Mouse (Mus musculus) kidney, embryonic 15.5 days (tissue): ENCODE measurements around the gene Snx6. TPM values are rescaled to one million over a fixed set of nuclear protein-coding genes. Genes with fewer than 3 reads are reported as not detected.
"Not testable (repeated sequence)": the region's sequence is repeated elsewhere in the genome, so short reads cannot be mapped to it uniquely, and the experiment has no call there.

Experiments used
- ATAC-seq: fragments of 200-750 bp; cut with Nextera tagmentation; replicated peaks from 2 replicates; pipeline ENCODE4 v1.8.0; 2017; ENCODE audit warnings: moderate TSS enrichment; ENCODE audit not compliant: low FRiP score
- H3K27ac ChIP-seq: fragments of 300-500 bp; sonication (generic); 2 replicates; pipeline ENCODE4 v1.5.1; 2015; ENCODE audit warnings: mild to moderate bottlenecking, inconsistent platforms
- H3K27me3 ChIP-seq: fragments of 300-500 bp; sonication (generic); 2 replicates; pipeline ENCODE4 v1.6.1; 2015; ENCODE audit warnings: inconsistent platforms
- H3K36me3 ChIP-seq: fragments of 300-500 bp; sonication (generic); 2 replicates; pipeline ENCODE4 v1.6.1; 2015; ENCODE audit warnings: inconsistent platforms
- H3K4me1 ChIP-seq: fragments of 300-500 bp; sonication (generic); 2 replicates; pipeline ENCODE4 v1.6.1; 2015; ENCODE audit warnings: inconsistent platforms
- H3K4me2 ChIP-seq: fragments of 300-500 bp; sonication (generic); 2 replicates; pipeline ENCODE4 v1.6.1; 2015; ENCODE audit warnings: moderate library complexity, mild to moderate bottlenecking, inconsistent platforms
- H3K4me3 ChIP-seq: fragments of 300-500 bp; sonication (generic); replicated peaks from 2 replicates; pipeline ENCODE4 v1.5.1; 2015; ENCODE audit warnings: mild to moderate bottlenecking, inconsistent platforms
- H3K9ac ChIP-seq: fragments of 300-500 bp; sonication (generic); 2 replicates; pipeline ENCODE4 v1.6.1; 2015; ENCODE audit warnings: mild to moderate bottlenecking, inconsistent platforms
- H3K9me3 ChIP-seq: fragments of 300-500 bp; sonication (generic); replicated peaks from 2 replicates; pipeline ENCODE4 v1.6.1; 2016; ENCODE audit warnings: inconsistent platforms
- WGBS: fragments of 180-500 bp; shearing (Covaris S2); methylation state at CpG from one replicate; pipeline ENCODE4 v1.1.7; 2015; ENCODE audit warnings: mixed read lengths; 5-methylcytosine and 5-hydroxymethylcytosine counted together
- polyA plus RNA-seq: library from polyadenylated mRNA; unstranded; fragments of >200 nt; fragmentation: Nextera tagmentation; extraction: Ambion mirVana; gene quantifications from 2 replicates; pipeline ENCODE4 v1.2.1, GENCODE M21; 2015

Snx6 gene
- polyA plus RNA-seq, 1 experiment from 2014 or later, result 186 TPM

DNA sequence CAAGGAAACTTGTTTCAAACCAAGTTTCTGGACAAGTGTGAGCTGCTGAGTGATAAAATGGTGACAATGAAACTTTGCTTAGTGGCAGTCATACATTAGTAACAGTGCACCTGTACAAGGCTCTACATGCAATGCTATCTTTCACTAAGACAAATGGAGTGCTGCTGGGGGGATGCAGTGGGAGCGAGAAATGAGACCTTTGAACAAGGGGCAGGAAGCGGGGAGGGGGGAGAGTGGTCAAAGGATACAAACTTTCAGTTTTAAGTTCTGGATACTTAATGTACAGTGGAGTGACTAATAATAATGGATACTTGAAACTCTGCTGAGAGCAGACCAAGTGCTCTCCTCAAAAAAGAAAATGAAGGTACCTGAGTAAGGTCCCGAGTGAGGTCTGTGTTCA is 1.1 kb downstream of the Snx6 start:
- WGBS, result 14% methylated on average over 3 of the region's 3 CpGs
- peak overlapping the region; percentile 75 for H3K4me2 ChIP-seq

DNA sequence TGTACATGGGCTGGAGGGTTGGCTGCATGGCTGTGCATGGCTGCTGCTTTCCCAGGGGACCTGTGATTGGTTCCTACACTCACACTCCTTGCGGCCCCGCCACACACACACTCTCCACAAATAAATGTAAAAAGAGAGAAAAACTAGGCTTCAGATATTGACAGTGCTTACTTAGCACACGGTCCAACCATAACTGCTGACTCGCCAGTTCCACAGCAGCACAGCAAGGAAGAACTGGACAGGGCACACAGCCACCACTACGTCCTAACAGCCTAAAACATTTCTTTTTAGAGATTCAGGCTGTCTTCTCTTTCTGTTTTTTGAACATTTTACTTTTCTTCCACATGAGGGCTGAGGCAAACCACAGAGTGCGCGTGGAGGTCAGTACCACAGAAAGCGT is 4.0 kb downstream of the Snx6 start:
- Histone ChIP-seq H3K36me3 (peaks cover 29% of the 10 kb centered on the region), H3K4me1 (peaks cover 59% of the 10 kb centered on the region), H3K9me3 (no peaks in the 10 kb centered on the region), H3K4me2 (no peak overlapping the region), H3K27me3 (no peaks in the 10 kb centered on the region), H3K9ac (no peak overlapping the region), H3K4me3 (no peak overlapping the region), H3K27ac (no peak overlapping the region)
- no peak for ATAC-seq
- WGBS, result 85% methylated on average over 8 of the region's 8 CpGs

More for the DNA sequence above, 1.1 kb downstream of the Snx6 start:
- Histone ChIP-seq H3K9ac (peak overlapping the region; percentile 96), H3K27ac (no peak overlapping the region), H3K27me3 (no peaks in the 10 kb centered on the region), H3K4me3 (peak overlapping the region; percentile 75), H3K36me3 (peaks cover 16% of the 10 kb centered on the region), H3K9me3 (no peaks in the 10 kb centered on the region), H3K4me1 (peaks cover 45% of the 10 kb centered on the region)
- ATAC-seq, result no peak

DNA sequence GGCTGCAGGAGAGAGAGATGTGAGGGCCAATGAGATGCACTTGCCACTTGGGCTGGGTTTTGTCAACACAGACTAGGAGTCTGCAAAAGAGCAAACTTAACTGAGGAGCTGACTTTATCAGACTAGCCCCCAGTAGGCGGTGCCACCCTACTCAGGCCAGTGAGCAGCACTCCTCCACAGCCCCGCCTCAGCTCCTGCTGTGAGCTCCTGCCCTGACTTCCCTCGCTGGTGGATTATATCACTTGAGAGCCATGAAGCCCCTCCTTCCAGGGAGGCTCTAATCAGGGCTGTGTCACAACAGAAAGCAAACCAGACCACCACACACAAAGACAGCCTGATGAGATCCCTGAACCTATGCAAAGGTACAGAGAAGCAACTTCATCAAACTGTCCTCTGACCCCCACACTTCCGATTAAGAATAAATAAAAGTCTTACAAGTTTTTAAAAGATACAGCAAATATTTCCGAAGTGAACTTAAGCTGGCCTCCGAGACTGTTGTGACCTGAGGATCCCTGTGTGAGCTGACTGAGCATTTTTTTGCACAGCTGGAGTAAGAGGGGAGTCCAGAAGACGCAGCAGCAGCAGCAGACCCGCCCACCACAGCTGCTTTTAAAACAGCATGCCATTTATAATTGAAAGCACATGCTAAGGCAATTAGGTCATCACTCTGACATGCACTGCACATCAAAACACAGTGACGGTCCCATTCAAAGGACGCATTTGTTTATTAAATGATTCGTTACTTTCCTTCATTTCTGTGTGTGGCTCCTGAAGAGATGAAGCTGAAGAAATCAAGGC is 6.0 kb downstream of the Snx6 start:
- 24% methylated on average over 11 of the region's 11 CpGs for WGBS
- H3K4me3 ChIP-seq, result peak overlapping the region; percentile 2; the same call in 1 of the 2 replicates
- ATAC-seq, result peak; percentile 87

GRCm38 (mm10) chr12:54763624-54764023 is 31.9 kb downstream of the Snx6 start:
- Histone ChIP-seq H3K36me3 (peaks cover 93% of the 10 kb centered on the region), H3K27ac (no peak overlapping the region), H3K4me3 (no peak overlapping the region), H3K4me2 (no peak overlapping the region), H3K4me1 (no peaks in the 10 kb centered on the region), H3K9me3 (no peaks in the 10 kb centered on the region), H3K9ac (no peak overlapping the region), H3K27me3 (no peaks in the 10 kb centered on the region)
- ATAC-seq, result no peak
- WGBS, result 76% methylated on average over 12 of the region's 12 CpGs

More for the DNA sequence above, 6.0 kb downstream of the Snx6 start:
- Histone ChIP-seq H3K4me2 (peak overlapping the region; percentile 35), H3K27ac (peak overlapping the region; percentile 57), H3K9ac (no peak overlapping the region), H3K9me3 (no peaks in the 10 kb centered on the region), H3K27me3 (no peaks in the 10 kb centered on the region), H3K4me1 (peaks cover 53% of the 10 kb centered on the region), H3K36me3 (peaks cover 38% of the 10 kb centered on the region)

GRCm38 (mm10) chr12:54760676-54761075 is 34.8 kb downstream of the Snx6 start:
- no peak overlapping the region for H3K4me2 ChIP-seq
- no peak overlapping the region for H3K27ac ChIP-seq
- ATAC-seq, result no peak
- H3K9me3 ChIP-seq, result no peaks in the 10 kb centered on the region
- WGBS, result 95% methylated on average over 1 of the region's 1 CpGs
- H3K4me1 ChIP-seq, result no peaks in the 10 kb centered on the region
- no peak overlapping the region for H3K9ac ChIP-seq
- no peaks in the 10 kb centered on the region for H3K27me3 ChIP-seq
- peaks cover 95% of the 10 kb centered on the region for H3K36me3 ChIP-seq
- H3K4me3 ChIP-seq, result no peak overlapping the region

DNA sequence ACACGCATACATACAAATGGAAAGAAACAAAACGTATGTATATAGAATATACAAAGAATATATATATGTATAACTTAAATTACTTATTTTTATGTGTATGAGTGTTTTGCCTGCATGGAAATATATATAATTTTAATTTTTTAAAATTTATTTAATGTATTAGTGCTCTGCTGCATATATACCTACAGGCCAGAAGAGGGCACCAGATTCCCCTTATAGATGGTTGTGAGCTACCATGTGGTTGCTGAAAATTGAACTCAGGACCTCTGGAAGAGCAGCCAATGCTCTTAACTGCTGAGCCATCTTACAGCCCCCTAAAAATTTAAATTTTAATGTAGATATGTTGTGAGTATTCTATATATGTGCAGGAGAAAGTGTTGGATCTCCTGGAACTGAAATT is 36.7 kb downstream of the Snx6 start:
- H3K36me3 ChIP-seq, result peaks cover 94% of the 10 kb centered on the region
- H3K27ac ChIP-seq, result no peak overlapping the region
- no peaks in the 10 kb centered on the region for H3K9me3 ChIP-seq
- 95% methylated on average over 2 of the region's 2 CpGs for WGBS
- no peaks in the 10 kb centered on the region for H3K4me1 ChIP-seq
- ATAC-seq, result no peak
- H3K9ac ChIP-seq, result no peak overlapping the region
- no peak overlapping the region for H3K4me2 ChIP-seq
- H3K27me3 ChIP-seq, result no peaks in the 10 kb centered on the region
- no peak overlapping the region for H3K4me3 ChIP-seq

DNA sequence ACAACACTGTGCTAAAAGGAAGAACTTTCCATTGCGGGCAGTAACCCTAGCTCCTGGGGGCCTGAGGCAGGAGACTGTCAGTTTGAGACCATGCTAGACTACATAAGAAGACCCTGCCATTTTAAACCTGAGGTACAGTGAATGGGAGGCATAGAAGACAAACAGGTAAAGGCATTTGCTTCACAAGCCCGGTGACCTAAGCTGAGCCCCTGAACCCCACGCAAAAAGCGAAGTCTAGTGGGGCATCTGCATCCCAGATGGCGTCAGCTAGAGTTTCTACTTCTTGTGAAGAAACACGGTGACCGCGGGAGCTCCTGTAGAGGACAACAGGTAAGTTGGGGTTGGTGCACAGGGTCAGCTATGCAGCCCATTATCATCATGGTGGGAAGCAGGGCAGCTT is 46.9 kb downstream of the Snx6 start:
- H3K9me3 ChIP-seq, result no peaks in the 10 kb centered on the region
- no peak overlapping the region for H3K4me2 ChIP-seq
- WGBS, result 98% methylated on average over 8 of the region's 8 CpGs
- no peaks in the 10 kb centered on the region for H3K27me3 ChIP-seq
- no peak overlapping the region for H3K9ac ChIP-seq
- H3K4me1 ChIP-seq, result no peaks in the 10 kb centered on the region
- peaks cover 80% of the 10 kb centered on the region for H3K36me3 ChIP-seq
- no peak overlapping the region for H3K4me3 ChIP-seq
- no peak for ATAC-seq
- H3K27ac ChIP-seq, result no peak overlapping the region

- peak; percentile 53 for ATAC-seq
- not testable (repeated sequence) for H3K27me3 ChIP-seq, H3K4me3 ChIP-seq, H3K9ac ChIP-seq, H3K9me3 ChIP-seq, H3K27ac ChIP-seq, H3K4me1 ChIP-seq, H3K36me3 ChIP-seq
- WGBS, result 0% methylated on average over 11 of the region's 33 CpGs
- H3K4me2 ChIP-seq, result 0 out of 2 replicates have a peak overlapping the region, but pooled peaks have one; percentile 36
These were observed 56.8 kb downstream of the Snx6 start for GRCm38 (mm10) chr12:54738661-54739243.

DNA sequence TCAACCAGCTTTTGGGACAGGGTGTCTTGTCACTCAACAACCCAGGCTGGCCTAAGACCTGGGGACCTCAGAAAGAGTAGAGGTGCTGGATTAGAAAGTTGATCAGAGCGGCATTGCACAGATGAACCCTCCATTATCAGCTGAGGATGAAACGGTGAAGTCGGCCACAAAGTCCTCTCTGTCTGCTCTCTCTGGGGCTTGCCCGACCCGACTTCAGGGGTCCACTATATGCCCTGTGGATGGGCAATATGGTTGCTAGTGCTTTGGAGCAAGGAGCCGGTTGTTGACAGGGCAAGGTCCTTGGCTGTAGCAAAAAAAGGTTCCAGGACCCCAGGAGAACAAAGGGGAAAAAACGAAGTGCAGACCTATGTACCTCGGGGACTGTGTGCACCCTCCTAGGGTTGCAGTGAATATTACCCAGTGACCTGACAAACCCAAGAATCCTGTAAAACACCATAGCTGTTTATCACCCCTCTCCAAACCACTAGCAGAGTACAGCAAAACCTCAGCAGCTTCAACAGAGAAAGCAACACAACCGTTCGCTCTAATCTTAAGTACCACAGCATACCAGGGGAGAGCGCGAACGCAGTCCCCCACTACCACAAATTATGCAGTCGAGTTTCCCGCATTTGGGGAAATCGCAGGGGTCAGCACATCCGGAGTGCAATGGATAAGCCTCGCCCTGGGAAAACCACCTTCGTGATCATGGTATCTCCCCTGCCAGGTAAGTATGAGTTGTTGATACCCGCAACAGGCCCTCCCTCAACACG is 57.4 kb downstream of the Snx6 start:
- not testable (repeated sequence) for H3K9me3 ChIP-seq, H3K9ac ChIP-seq, H3K4me1 ChIP-seq, H3K36me3 ChIP-seq, H3K27ac ChIP-seq, H3K4me3 ChIP-seq, H3K27me3 ChIP-seq, H3K4me2 ChIP-seq
- no CpG with 5 or more reads among the region's 21 CpGs for WGBS
- ATAC-seq, result peak; percentile 88

DNA sequence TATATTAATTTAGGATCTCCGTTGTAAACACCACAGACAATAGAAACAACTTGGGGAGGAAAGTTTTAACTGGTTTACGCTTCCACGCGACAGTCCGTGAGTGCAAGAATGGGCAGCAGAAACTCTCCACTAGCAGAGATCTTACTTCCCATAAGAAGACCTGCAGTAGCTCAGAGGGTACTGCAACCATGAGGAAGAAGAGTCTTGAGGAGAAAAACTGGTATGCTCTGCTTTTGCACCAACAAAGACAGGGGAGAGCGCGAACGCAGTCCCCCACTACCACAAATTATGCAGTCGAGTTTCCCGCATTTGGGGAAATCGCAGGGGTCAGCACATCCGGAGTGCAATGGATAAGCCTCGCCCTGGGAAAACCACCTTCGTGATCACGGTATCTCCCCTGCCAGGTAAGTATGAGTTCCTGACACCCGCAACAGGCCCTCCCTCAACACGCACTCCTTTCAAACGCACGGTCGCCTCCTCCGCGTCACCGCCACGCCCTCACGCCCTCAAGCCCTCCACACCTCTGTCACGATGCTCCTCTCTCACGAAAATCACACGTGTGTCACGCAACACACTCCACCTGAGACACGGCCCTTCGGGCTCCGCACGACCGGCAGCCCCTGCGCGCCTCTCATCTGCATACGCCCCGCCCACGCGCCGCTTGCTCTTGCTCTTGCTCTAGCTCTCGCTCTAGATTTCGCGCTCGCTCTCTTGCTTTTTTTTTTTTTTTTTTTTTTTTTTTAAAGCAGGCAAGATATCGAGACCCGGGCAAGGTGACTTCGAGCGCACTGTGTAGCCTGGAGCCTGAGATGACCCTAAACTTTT is 61.0 kb downstream of the Snx6 start:
- H3K27me3 ChIP-seq, H3K36me3 ChIP-seq, H3K4me3 ChIP-seq, H3K9me3 ChIP-seq, H3K4me1 ChIP-seq, H3K27ac ChIP-seq, H3K9ac ChIP-seq: not testable (repeated sequence)
- WGBS, result 0% methylated on average over 11 of the region's 49 CpGs
- ATAC-seq, result peak; percentile 64
- H3K4me2 ChIP-seq, result peak overlapping the region; percentile 37; the same call in 1 of the 2 replicates

DNA sequence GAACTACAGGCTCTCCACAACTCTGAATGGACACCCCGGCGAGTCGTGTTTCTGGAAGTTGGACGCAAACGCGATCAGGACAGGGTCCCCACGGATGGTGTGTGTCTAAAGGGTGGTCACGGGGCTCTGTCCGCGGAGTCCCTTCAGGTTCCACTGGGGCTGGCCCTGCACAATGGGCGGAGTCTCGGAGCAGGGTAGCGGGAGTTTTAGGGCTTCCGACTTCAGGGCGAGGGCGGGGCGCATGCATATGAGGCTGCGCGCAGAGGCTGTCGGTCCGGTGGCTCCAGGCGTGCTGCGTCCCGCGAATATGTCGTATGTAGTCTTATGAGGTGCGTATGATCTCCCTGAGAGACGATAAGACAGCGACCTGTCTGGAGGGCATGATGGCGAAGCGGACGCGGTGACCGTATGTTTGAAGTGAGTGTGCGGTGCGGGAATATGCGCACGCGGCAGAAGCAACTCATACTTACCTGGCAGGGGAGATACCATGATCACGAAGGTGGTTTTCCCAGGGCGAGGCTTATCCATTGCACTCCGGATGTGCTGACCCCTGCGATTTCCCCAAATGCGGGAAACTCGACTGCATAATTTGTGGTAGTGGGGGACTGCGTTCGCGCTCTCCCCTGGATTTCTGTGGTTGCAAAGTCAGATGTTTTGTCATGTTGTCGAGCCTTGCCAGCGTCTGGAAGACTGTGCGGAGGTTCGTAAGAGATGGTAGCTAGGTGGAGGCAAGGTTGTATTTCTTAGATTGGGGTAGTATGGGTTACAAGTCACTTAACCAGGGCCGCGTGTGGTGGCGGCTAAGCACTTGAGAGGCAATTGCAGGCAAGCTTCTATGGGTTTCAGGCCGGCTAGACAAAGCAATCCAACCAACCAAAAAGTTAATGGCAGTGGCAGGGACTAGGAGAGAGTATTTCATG is 66.1 kb downstream of the Snx6 start:
- not testable (repeated sequence) for H3K4me3 ChIP-seq, H3K9me3 ChIP-seq, H3K9ac ChIP-seq, H3K36me3 ChIP-seq, H3K27me3 ChIP-seq, H3K4me2 ChIP-seq, H3K27ac ChIP-seq, H3K4me1 ChIP-seq
- no CpG with 5 or more reads among the region's 56 CpGs for WGBS
- peak; percentile 94 for ATAC-seq
